Mouse (Mus musculus): ENCODE measurements around the gene Cdh1.

Cdh1 gene

GRCm38 (mm10) chr8:106619549-106620245 is 16.5 kb downstream of the Cdh1 start:
- in situ Hi-C loops (cut with MboI, MseI) = no loop called here

GRCm38 (mm10) chr8:106620488-106620887 is 17.3 kb downstream of the Cdh1 start:
- in situ Hi-C loops (cut with MboI, MseI) = no loop called here

DNA sequence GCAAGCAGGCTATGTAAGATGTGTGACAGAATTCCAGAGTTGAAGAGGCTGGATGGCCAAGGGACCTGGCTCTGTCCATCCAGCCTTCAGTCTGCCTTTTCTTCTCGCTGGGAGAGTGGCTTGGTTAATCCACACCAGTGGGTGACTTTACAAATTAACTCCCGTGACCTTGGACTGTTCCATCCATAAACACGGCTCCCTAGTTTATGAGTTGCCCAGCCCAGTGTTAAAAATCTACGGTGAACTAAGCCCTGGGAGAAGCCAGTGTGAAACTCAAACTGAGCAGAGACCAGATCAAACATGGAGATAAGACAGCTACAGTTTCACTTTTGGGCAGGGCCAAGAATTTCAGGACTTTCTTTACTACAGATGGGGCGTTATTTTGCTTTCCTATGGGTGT is 19.9 kb downstream of the Cdh1 start:
- in situ Hi-C loops (cut with MboI, MseI) = no loop called here

GRCm38 (mm10) chr8:106623451-106623850 is 20.3 kb downstream of the Cdh1 start:
- in situ Hi-C loops (cut with MboI, MseI) = no loop called here

DNA sequence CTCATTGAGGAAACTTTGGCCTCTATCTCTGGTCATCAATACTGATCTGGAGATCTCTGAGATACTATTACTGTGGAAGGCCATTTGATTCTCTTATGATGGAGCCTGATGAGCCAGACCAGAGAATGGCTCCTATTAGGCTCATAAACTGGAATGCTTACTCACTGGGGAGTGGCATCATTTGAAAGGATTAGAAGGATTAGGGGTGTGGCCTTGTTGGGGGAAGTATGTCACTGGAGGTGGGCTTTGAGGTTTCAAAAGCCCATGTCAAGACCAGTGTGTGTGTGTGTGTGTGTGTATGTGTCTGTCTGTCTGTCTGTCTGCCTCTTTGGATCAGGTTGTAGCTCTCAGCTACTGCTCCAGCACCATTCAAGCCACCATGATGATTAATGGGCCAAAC is 20.8 kb downstream of the Cdh1 start:
- in situ Hi-C loops (cut with MboI, MseI) = no loop called here

- in situ Hi-C loops (cut with MboI, MseI) = no loop called here
These were observed 21.6 kb downstream of the Cdh1 start for GRCm38 (mm10) chr8:106624743-106625142.

DNA sequence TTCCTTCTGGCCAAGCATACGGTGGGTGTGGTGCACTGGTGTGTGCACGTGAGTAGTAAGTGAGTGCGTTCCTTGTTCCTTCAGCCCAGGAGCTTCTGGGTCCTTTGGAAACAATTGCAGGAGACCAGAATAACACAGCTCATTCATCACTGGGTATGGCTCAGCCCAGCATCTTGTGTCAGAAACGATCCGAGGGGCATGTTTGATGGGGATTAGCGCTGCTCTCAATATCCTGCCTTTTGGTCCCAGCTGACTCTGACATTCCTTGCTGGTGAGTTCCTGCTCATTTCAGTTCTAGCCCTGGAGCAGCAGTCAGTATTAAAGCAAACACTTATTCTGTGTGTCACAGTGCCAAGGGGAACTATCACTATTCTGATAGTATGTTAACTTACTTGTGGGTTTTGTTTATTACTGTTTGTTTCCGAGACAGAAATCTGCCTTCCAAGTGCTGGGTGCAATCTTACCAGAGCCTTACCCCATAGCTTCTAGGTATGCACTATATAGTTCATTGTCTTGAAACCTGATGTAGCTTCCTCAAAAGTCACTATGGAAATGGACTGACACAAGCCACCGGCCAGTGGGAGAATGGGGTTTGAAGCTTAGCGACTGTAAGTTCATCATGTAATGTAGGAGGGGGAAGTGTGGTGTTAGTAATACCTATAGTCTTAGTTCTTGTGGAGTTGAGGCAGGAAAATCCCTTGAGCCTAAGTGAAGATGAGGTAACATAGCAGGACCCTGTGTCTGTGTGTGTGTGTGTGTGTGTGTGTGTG is 23.1 kb downstream of the Cdh1 start:
- in situ Hi-C loops (cut with MboI, MseI) = no loop called here

DNA sequence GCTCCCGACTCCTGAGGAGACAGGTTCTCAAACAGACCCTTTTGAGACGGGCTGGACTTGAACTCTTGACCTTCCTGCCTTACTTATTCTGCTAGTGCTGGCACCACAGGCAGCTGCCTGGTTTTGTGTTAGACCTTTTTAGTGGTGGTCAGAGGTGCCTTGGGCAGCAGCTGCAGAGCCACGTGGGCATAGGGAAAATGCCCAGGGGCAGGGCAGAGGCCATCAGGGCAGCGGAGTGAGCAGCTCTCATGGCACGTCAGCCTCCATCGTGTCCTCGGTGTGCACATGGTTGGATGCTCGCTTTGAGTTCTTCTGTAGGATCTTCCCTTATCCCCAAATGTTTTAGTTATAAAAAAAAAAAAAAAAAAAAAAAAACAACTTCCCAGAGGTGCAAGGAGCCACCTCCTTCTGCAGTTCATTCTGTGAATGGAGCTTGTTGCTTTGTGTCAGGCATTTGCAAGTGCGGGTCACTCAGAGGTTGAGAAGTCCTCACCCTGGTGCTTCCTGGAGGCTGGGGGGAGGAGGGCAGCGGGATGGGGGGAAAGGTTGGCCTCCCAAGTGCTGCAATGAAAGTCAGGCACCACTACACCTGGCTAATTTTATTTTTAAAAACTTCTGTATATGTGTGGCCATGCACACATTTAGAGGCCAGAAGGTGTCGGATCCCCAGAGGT is 25.3 kb downstream of the Cdh1 start:
- in situ Hi-C loops (cut with MboI, MseI) = no loop called here

DNA sequence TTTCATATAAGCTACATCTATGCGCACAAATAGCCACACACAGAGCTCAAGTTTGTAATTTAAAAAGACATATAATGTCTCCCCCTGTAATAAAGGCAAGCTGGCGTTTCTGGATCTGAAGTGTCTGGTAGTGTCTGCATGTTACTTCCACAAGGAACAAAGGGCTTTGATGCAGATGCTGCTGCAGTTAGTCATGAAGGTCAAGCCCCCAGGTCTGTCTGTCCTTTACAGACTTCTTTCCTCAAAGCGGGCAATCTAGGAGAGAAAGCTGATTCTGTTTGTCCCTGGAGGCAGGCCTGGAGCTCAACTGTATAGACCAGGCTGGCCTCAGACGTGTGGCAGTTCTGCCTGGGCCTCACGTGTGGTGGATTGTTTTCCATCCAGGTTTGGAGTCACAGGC is 26.3 kb downstream of the Cdh1 start:
- in situ Hi-C loops (cut with MboI, MseI) = no loop called here

DNA sequence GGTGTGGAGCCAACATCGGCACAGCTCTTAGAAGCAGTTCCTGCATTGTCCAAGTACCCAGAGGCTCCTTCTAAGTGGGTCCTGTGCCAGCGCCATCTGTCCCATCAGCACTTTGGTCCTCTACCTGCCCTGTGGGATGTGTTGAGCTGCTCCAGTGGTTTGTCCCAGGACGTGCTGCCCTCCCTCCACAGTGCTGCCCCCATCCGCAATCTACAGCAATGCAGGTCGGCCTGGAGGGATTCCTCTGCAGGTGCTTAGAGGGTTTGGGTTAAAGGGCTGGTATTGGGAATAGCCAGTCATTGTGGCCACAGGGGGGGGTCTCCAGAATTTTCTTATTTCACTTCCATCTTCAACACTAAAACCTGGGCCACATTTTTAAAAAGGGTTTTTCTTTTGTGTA is 28.8 kb downstream of the Cdh1 start:
- in situ Hi-C loops (cut with MboI, MseI) = no loop called here

GRCm38 (mm10) chr8:106632650-106633049 is 29.5 kb downstream of the Cdh1 start:
- in situ Hi-C loops (cut with MboI, MseI) = no loop called here

- in situ Hi-C loops (cut with MboI, MseI) = no loop called here
These were observed 30.4 kb downstream of the Cdh1 start for GRCm38 (mm10) chr8:106633361-106634158.

GRCm38 (mm10) chr8:106635284-106635683 is 32.1 kb downstream of the Cdh1 start:
- in situ Hi-C loops (cut with MboI, MseI) = no loop called here

DNA sequence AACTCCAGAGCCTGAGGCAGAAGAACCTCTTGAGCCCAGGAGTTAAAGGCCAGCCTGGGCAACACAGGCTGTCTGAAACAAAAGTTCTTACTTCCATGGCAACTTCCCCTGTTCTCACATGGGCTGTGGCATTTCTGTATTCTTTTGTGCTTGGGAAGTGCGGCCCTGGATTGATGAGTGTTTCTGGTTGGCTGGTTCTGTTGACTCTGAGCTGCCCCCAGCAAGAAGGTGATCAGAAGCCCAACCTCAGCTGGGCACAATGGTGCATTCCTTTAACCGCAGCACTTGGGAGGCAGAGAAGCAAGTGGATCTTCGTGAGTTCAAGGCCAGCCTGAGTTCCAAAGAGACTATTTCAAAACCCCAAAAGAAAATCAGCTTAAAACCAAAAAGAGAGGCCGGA is 34.3 kb downstream of the Cdh1 start:
- in situ Hi-C loops (cut with MboI, MseI) = no loop called here

GRCm38 (mm10) chr8:106638768-106639295 is 35.7 kb downstream of the Cdh1 start:
- in situ Hi-C loops (cut with MboI, MseI) = no loop called here

DNA sequence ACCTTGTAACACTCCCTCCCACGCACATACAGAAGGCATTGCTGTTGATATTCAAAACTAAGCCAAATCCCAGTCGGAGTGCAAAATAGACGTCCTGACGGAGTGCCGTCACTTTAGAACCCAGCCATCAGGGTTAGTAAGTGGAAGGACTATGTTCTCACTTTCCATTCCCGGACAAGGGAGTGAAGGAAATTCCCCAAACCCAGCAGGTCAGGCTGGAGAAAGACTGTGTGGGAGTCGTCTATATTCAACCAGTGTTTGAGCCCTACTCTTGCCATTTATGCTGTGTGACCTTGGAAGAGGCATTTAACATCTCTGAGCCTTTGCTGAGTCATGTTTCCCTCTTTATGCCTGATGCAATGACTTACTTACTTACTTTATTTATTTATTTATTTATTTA is 37.1 kb downstream of the Cdh1 start:
- in situ Hi-C loops (cut with MboI, MseI) = loop anchor here (10.0 kb wide), 1 partner anchor 225 kb away; the partner anchor contains the start of gene Zfp90

DNA sequence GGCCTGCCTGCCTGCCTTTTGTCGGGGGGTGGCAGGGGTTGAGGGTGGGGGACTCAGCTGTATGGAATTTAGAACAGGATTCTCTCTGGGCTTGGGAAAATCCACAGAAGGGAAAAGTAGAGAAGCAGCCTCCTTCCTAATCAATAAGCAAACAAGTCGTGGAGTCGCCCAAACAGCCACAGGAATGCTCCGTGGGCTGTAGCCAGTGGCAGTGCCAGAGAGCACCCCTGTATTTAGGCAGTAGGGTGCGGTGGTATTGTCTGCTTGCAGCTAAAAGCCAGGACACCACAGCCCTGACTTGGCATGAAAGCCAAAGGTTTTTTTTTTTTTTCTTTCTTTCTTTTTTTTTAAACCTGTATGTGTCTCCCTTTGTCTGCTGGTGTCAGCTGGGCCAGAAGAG is 37.8 kb downstream of the Cdh1 start:
- in situ Hi-C loops (cut with MboI, MseI) = loop anchor here (10.0 kb wide), 1 partner anchor 226 kb away; the partner anchor contains the start of gene Zfp90

GRCm38 (mm10) chr8:106642172-106642571 is 39.0 kb downstream of the Cdh1 start:
- in situ Hi-C loops (cut with MboI, MseI) = loop anchor here (10.0 kb wide), 1 partner anchor 227 kb away; the partner anchor contains the start of gene Zfp90

- in situ Hi-C loops (cut with MboI, MseI) = loop anchor here (10.0 kb wide), 1 partner anchor 228 kb away; the partner anchor contains the start of gene Zfp90
These were observed 39.9 kb downstream of the Cdh1 start for GRCm38 (mm10) chr8:106643100-106643499.

DNA sequence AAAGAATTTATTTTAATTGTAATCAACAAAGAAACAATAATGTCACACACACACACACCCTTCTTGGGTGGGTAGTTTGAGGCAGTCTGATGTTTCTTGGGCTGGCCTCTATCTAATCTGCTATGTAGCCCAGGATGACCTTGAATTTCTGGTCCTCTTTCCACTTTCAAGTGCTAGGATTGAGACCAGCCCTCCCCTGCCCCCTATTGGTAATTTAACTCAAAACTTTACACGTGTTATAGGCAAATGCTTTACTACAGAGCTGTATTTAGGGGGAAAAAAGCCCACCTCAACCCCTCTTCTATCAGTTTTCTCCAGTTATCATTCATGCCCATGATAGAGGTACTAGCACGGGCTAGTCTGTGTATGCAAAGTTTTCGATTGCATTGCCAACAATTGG is 41.8 kb downstream of the Cdh1 start:
- in situ Hi-C loops (cut with MboI, MseI) = loop anchor here (5.0 to 10.0 kb wide), 2 partner anchors 78 to 230 kb away; partner anchors contain the start of gene Zfp90

DNA sequence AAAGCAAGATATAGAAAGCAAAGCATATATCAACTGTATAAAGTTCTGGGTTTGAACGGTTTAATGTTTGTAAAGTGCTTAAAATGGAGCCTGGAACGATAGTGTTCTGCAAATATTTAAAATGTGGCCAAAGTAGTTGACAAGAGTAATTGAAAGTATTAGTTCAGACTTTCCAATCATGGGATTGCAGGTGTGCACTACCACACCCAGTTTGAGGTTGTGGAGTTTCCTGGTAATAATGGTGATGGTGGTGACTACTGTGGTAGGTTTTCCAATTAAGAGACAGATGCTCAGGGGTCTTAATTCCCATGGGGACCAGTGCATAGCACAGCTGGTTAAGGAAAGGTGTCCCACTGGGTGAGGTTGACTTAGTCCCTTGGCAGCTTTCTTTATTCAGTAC is 43.0 kb downstream of the Cdh1 start:
- in situ Hi-C loops (cut with MboI, MseI) = loop anchor here (5.0 to 10.0 kb wide), 2 partner anchors 79 to 231 kb away; partner anchors contain the start of gene Zfp90

Data from regulatory T cell (primary cell).